Mouse (Mus musculus): ENCODE measurements around the gene Epo. TPM values are rescaled to one million over a fixed set of nuclear protein-coding genes. Genes with fewer than 3 reads are reported as not detected.

Epo gene
- total RNA-seq, 2 experiments from 2014 or later, result not detected

GRCm38 (mm10) chr5:137541768-137542540, 8.9 kb upstream of the Epo start:
- no peak for DNase-seq
- intact Hi-C loops (cut with DNase I), result no loop called here

DNA sequence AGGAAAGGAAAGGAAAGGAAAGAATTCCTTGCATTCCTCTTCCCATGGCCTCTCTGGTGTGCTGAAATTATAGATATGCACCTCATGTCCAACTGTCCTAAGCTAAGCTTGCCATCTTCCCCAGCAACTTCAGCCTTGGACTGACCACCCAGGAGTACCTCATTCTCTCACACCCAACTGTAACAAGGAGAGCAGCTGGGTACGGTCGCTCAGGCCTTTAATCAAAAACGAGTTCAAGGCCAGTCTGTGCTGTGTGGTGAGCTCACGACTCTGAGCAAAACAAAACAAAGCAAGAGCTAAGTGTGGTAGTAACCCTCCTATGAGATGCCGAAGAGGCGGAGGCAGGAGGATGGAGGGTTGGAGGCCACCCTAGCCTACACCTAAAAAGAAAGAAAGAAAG, 7.9 kb upstream of the Epo start:
- intact Hi-C loops (cut with DNase I), result no loop called here
- no peak for DNase-seq

- no peak for DNase-seq
- intact Hi-C loops (cut with DNase I), result no loop called here
Observed at GRCm38 (mm10) chr5:137539291-137539801, 6.3 kb upstream of the Epo start.

DNA sequence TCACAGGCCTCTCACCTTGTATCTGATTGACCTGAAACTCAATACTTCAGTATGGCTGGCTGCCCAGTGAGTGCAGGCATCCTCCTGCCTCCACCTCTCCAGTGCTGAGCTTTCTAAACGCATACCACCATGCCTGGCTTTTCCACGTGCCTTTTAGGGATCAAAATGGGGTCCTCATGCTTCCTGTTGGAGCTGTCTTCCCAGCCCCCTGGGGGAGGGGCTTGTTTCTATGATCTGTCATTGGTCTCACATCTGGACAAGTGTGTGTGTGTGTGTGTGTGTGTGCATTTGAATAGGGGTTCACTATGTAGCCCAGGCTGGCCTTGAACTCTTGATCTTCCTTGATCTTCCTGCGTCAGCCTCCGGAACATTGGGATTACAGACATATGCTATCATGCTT, 4.4 kb upstream of the Epo start:
- intact Hi-C loops (cut with DNase I), result no loop called here
- DNase-seq, result no peak

- DNase-seq, result no peak
- intact Hi-C loops (cut with DNase I), result no loop called here
Observed at GRCm38 (mm10) chr5:137535318-137535717, 2.3 kb upstream of the Epo start.

GRCm38 (mm10) chr5:137534762-137535161, 1.7 kb upstream of the Epo start:
- no peak for DNase-seq
- intact Hi-C loops (cut with DNase I), result loop anchor here (5.0 kb wide), 1 partner anchor 182 kb away; the partner anchor contains the start of gene Ephb4

GRCm38 (mm10) chr5:137532808-137533116, 280 bp downstream of the Epo start:
- DNase-seq, result no peak
- intact Hi-C loops (cut with DNase I), result loop anchor here (1.0 to 5.0 kb wide), 5 partner anchors 21 to 214 kb away; partner anchors contain the start of genes Ephb4, Mospd3 and Pop7

DNA sequence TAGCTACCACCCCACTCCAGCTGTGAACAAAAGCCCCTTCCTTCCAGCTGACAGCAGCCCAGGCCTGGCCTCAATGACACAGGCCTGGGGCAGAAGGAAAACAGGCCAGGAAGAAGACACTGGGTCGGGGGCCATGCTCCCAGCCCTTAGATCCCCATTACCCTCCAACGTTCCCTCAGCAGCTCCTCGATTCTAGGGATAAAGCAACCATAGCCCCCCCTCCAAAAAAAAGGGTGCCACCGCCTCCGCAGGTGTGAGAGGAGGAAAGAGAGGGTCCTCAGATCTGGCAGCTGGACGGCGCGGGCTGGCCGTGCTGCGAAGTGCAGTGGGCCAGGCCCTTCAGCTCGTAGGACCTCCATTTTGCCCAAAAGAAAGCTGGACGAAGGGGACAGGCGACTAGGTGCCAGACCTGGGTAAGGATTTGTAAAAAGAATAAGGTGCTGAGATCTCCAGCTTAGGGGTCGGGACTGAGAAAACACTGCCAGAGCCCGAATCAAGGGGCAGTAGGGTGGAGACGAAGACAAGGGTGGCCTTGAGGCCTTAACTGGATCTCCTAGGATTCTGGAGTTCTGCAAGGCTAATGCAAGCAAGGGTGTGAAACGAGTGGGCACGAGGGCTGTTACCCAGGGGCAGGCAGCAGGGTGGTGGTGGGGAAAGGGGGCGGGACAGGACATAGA, 773 bp downstream of the Epo start:
- DNase-seq, result peak; percentile 46 to 58
- intact Hi-C loops (cut with DNase I), result loop anchor here (2.0 to 5.0 kb wide), 3 partner anchors 69 to 215 kb away; partner anchors contain the start of genes Ephb4 and Mospd3

GRCm38 (mm10) chr5:137531414-137532130, 1.5 kb downstream of the Epo start:
- peak; percentile 68 to 74 for DNase-seq
- intact Hi-C loops (cut with DNase I), result loop anchor here (2.0 to 5.0 kb wide), 3 partner anchors 69 to 215 kb away; partner anchors contain the start of genes Ephb4 and Mospd3

DNA sequence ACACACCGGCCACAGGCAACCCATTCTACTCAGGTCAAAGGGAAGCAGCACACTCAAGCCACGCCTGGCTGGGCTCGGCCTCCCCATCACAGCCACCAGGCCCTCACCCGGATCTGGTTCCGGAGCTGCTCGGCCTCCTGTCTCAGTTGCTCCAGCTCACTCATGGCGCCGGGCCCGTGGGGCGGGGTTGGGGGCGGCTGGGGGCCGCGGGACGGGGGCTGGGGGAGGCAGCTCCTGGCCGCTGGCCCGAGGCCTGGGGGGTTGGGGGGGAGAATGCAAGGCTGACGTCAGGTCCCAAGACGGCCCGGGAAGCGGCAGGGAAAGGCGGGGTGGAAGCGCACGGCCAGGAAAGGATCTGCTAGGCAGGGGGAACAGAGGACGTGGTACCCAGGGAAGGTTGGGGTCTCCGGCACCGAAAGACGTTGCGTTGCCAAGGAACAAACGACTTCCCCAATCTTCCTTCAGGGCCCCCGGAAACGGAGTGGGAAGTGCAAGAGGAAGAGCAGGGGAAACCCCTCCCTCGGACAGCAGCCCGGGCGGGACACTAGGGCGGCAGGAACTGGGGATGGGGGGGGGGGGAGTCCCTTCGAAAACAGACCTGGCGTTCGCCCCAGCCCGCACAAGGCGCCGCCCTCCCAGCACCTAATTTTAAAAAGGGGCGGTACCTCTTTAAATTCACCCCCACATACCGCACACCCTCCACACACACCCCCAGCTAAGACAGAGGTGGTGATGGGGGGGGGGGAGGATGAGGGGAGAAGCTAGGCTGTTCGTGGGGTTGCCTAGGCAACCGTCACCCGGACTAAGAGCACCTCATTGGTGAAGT, 2.2 kb downstream of the Epo start:
- DNase-seq, result peak; percentile 68 to 76
- intact Hi-C loops (cut with DNase I), result loop anchor here (5.0 kb wide), 1 partner anchor 178 kb away; the partner anchor contains the start of gene Ephb4

GRCm38 (mm10) chr5:137530075-137530474, 3.0 kb downstream of the Epo start:
- no peak for DNase-seq
- intact Hi-C loops (cut with DNase I), result loop anchor here (5.0 kb wide), 1 partner anchor 178 kb away; the partner anchor contains the start of gene Ephb4

DNA sequence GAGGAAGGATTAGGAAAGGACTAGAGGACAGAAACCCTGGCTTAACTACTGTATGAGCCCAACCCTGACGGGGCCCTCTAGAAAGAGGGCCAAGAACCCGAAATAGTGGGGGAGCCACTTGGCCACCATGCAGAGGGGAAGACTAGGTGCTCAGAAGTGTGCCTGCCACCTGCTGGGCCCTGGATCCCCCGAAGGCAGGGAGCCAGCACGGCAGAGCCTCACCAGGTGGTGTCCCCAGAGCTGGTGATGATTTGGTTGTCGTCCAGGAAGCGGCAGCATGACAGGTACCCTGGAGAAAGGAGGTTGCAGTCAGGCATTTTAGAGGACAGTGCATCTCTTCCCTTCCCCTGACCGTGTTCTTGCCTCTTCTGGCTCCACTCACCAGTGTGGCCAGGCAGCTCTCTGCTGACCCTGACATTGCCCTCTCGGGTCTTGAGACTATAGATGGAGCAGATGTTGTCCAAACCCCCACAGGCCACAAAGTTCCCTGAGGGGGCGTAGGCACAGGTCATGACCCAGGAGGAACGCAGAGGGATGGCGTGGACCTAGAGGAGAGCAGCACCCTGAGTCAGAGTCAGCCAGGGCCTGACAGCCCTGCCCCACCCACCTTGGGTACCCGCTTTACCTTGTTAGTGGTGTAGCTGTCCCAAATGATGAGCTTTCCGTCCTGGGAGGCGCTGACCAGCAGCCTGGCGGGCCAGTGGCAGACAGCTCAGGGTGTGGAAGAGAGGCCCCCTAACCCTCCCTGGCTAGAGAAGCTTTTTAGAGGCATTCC, 3.6 kb downstream of the Epo start:
- intact Hi-C loops (cut with DNase I), result loop anchor here (10.0 kb wide), 1 partner anchor 635 kb away; the partner anchor contains the start of gene Cops6
- no peak for DNase-seq

- intact Hi-C loops (cut with DNase I), result loop anchor here (10.0 kb wide), 1 partner anchor 636 kb away; the partner anchor contains the start of gene Cops6
- DNase-seq, result no peak
Observed at GRCm38 (mm10) chr5:137528247-137528968, 4.6 kb downstream of the Epo start.

DNA sequence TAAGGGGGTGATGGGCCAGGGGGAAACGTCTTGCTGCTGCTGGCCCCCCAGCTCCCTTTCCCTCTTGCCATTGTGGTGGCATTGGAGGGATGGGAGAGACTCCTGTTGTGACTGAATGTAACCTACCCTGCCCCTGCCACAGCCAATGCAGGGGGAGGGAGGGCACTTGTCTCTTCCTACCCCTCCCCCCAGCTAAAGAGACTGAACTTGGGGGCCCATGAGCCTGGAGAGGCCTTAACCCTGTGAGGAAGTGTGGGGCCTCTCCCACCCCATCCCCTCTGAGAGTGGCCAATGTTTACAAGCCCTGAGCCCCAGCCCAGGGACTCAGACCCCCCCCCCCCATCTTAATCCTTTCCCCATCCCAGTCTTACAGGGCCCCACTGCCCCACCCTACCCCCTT, 5.6 kb downstream of the Epo start:
- intact Hi-C loops (cut with DNase I), result loop anchor here (10.0 kb wide), 1 partner anchor 637 kb away; the partner anchor contains the start of gene Cops6
- DNase-seq, result no peak

DNA sequence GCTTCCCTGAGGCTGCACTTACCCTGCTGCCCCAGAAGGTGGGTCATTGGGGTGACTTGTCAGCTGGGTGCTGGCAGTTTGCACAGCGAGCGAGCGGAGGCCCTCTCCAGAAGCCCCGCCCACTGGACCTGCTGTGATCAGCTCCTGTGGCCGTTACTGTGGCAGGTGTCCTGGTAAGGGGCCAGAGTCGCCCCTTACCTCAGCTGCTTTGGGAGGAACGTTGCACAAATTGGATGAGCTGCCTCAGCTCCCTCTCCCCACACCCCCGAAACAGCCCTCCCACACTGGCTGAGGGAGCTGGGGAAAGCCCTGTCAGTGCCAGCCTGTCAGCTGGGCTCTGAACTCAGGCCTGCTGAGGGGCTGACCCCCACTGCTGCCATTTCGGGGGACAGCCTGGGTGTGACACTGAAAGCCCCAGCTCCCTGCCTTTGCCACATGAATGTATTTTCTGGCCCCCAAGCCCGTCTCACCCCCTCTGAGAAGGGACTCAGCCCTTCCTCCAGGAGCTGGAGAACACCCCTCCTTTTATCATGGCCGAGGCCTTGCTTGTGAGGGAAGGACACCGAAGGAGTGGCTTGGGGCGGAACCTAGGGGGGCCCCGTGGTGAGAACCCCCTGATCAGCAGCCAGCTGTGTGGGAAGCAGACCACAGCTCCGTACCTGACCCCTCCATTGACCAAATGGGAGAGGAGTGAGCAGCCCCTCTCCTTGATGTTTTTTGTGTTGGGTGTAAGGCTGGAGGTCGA, 6.7 kb downstream of the Epo start:
- peak in 1 of 2 experiments; percentile 36 for DNase-seq
- intact Hi-C loops (cut with DNase I), result loop anchor here (10.0 kb wide), 1 partner anchor 638 kb away; the partner anchor contains the start of gene Cops6

DNA sequence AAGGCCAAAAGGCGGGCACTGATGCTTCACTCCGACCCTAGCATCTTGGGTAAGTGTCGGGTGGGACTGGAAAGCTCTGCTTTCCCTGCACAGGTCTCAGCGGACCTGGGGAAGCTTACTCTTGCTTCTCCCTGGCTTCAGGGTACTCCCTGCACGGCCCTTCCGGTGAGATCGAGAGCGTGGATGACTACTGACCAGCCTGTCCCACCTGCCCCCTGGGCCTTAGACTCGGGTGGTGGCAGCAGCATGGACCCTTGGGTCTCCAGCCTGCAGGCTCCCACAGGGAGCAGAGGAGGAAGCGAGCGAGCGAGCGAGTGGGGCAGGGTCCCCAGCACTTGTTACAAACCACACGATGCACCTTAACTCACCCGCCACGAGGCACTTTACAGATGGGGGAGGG, 7.5 kb downstream of the Epo start:
- intact Hi-C loops (cut with DNase I), result loop anchor here (10.0 kb wide), 1 partner anchor 639 kb away; the partner anchor contains the start of gene Cops6
- DNase-seq, result no peak

DNA sequence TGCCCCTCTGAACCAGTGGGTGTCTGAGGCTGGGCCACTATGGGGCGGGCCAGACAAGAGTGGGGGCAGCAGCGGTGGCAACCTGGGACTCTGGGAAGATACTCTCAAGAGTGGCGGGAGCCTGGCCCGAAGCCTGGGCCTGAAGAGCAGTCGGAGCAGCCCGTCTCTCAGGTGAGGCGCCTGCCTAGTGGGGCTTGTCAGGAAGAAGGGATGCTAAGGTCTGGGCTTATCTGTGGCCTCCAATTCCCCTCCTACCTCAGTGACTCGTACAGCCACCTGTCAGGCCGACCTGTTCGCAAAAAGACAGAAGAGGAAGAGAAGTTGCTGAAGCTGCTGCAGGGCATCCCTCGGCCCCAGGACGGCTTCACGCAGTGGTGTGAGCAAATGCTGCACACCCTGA, 8.4 kb downstream of the Epo start:
- no peak for DNase-seq
- intact Hi-C loops (cut with DNase I), result loop anchor here (10.0 kb wide), 1 partner anchor 640 kb away; the partner anchor contains the start of gene Cops6

- intact Hi-C loops (cut with DNase I), result loop anchor here (10.0 kb wide), 1 partner anchor 641 kb away; the partner anchor contains the start of gene Cops6
- no peak for DNase-seq
Observed at GRCm38 (mm10) chr5:137524251-137524515, 8.9 kb downstream of the Epo start.
